Mouse (Mus musculus) liver, embryonic 16.5 days (tissue): ENCODE data around the gene Maml3. TPM values are rescaled to one million over a fixed set of nuclear protein-coding genes. Genes with fewer than 3 reads are reported as not detected.

Source experiments
- ATAC-seq: fragments of 200-750 bp; cut with Nextera tagmentation; 2 replicates; pipeline ENCODE4 v1.8.0; 2017; ENCODE audit warnings: low read depth, mild to moderate bottlenecking, moderate number of reproducible peaks, moderate library complexity
- H3K27ac ChIP-seq: fragments of 300-500 bp; sonication (generic); 2 replicates; pipeline ENCODE4 v1.5.1; 2014; ENCODE audit warnings: mild to moderate bottlenecking, low read length
- H3K27me3 ChIP-seq: fragments of 300-500 bp; sonication (generic); 2 replicates; pipeline ENCODE4 v1.6.1; 2014; ENCODE audit warnings: low read depth, low read length, mixed read lengths; ENCODE audit not compliant: control insufficient read depth, insufficient read depth
- H3K36me3 ChIP-seq: fragments of 300-500 bp; sonication (generic); 2 replicates; pipeline ENCODE4 v1.6.1; 2014; ENCODE audit warnings: mild to moderate bottlenecking; ENCODE audit not compliant: control insufficient read depth, insufficient read depth
- H3K4me1 ChIP-seq: fragments of 300-500 bp; sonication (generic); 2 replicates; pipeline ENCODE4 v1.6.1; 2014; ENCODE audit warnings: low read depth, low read length, mixed read lengths; ENCODE audit not compliant: control insufficient read depth
- H3K4me2 ChIP-seq: fragments of 300-500 bp; sonication (generic); 2 replicates; pipeline ENCODE4 v1.6.1; 2014; ENCODE audit warnings: low read depth, low read length, mixed read lengths
- H3K4me3 ChIP-seq: fragments of 300-500 bp; sonication (generic); 2 replicates; pipeline ENCODE4 v1.5.1; 2014; ENCODE audit warnings: low read depth, mild to moderate bottlenecking, low read length
- H3K9ac ChIP-seq: fragments of 300-500 bp; sonication (generic); 2 replicates; pipeline ENCODE4 v1.6.1; 2014; ENCODE audit warnings: low read depth, low read length
- H3K9me3 ChIP-seq: fragments of 300-500 bp; sonication (generic); replicated peaks from 2 replicates; pipeline ENCODE4 v1.6.1; 2016; ENCODE audit warnings: low read length; ENCODE audit not compliant: control insufficient read depth
- WGBS: fragments of 180-500 bp; shearing (Covaris S2); extraction: QIAGEN DNeasy Blood & Tissue Kit; methylation state at CpG from one replicate; pipeline ENCODE4 v1.1.7; 2014; ENCODE audit not compliant: insufficient replicate concordance; 5-methylcytosine and 5-hydroxymethylcytosine counted together
- polyA plus RNA-seq: library from polyadenylated mRNA; unstranded; fragments of >200 nt; fragmentation: Nextera tagmentation; extraction: Ambion mirVana; gene quantifications from 2 replicates; pipeline ENCODE4 v1.2.1, GENCODE M21; 2015

Gene Maml3
- polyA plus RNA-seq, 1 experiment from 2014 or later, result 0.78 TPM

DNA sequence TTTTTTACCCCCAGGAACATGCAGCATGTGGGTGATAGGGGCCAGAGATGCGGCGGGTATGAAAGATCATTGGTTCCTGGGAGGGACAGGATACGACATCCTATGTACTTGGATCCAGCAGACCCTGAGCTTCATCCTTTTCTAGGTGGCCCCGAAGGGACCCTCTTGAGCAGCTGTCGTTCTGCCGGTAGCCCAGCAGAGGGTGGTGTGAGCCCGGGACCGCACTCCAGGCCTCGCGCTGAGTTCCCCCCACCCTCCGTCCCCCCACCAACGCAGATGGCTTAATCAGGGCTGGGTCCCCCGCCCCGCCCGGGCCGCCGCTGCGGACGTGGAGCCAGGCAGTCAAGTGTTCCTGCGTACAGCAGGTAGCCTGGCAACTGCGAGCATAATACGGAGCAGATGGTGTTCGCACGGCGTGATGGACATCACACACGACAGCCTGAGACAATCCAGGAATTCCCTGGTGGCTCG is 403.6 kb downstream of the Maml3 start:
- Histone ChIP-seq H3K36me3 (no peaks in the 10 kb centered on the region), H3K4me1 (peaks cover 12% of the 10 kb centered on the region), H3K4me3 (peak overlapping the region; percentile 52), H3K9ac (peak overlapping the region; percentile 8; the same call in 1 of the 2 replicates), H3K4me2 (peak overlapping the region; percentile 75), H3K9me3 (no peaks in the 10 kb centered on the region), H3K27me3 (no peaks in the 10 kb centered on the region; the same call in none of the 2 replicates), H3K27ac (no peak overlapping the region)
- under 1% methylated on average over 27 of the region's 27 CpGs for WGBS
- peak; percentile 76 for ATAC-seq

DNA sequence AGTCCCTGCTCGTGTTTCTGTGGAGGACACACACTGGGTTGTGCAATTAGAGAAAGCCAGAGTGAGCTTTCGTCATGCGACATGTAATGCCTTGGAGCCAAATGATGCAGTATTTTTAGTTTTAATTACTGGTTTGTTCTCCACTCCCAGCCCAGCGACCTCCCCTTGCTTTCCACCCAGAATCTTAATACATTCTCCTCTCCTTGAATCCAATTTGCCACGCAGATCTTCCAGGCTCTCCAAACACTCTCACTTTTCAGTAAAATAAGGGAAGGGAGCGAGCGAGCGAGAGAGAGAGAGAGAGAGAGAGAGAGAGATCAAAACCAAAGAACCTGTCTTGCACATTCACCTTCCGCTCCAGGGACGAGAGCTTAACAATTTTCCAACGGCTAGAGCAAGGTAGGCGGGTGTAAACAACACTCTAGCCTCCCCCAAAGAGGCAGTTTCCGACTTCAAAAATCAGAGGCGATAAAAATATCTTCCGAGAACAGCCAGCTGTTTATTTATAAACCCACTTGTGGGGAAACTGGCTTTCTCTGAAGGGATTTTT is 404.1 kb downstream of the Maml3 start:
- Histone ChIP-seq H3K27ac (no peak overlapping the region), H3K9me3 (no peaks in the 10 kb centered on the region), H3K27me3 (no peaks in the 10 kb centered on the region; the same call in none of the 2 replicates), H3K36me3 (no peaks in the 10 kb centered on the region), H3K4me3 (peak overlapping the region; percentile 52), H3K9ac (no peak overlapping the region), H3K4me1 (peaks cover 12% of the 10 kb centered on the region), H3K4me2 (peak overlapping the region; percentile 75)
- no peak for ATAC-seq
- 20% methylated on average over 15 of the region's 15 CpGs for WGBS

DNA sequence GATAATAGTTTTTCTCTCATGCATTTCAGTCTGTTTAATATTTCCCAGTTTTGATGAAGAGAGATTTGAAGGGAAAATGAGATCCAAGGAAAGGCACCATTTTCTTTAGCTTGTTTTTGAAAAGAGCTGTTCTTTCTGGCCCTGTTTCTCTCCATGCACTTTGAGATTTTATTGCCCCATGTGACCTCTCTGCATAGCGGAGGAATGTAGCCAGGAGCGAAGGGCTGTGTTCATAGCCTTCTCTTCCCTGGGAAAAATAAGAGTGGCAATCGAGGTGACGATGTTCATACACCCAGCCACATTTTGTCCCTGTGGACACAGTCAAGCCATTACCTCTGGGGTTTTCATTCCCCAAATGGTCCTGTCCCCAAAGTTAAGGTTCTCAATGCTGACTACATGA is 404.8 kb downstream of the Maml3 start:
- WGBS, result 73% methylated on average over 4 of the region's 4 CpGs
- no peaks in the 10 kb centered on the region for H3K9me3 ChIP-seq
- H3K27me3 ChIP-seq, result no peaks in the 10 kb centered on the region; the same call in none of the 2 replicates
- ATAC-seq, result no peak
- no peaks in the 10 kb centered on the region for H3K36me3 ChIP-seq
- no peak overlapping the region for H3K4me2 ChIP-seq
- H3K9ac ChIP-seq, result no peak overlapping the region
- H3K27ac ChIP-seq, result no peak overlapping the region
- no peak overlapping the region for H3K4me3 ChIP-seq
- peaks cover 12% of the 10 kb centered on the region for H3K4me1 ChIP-seq

DNA sequence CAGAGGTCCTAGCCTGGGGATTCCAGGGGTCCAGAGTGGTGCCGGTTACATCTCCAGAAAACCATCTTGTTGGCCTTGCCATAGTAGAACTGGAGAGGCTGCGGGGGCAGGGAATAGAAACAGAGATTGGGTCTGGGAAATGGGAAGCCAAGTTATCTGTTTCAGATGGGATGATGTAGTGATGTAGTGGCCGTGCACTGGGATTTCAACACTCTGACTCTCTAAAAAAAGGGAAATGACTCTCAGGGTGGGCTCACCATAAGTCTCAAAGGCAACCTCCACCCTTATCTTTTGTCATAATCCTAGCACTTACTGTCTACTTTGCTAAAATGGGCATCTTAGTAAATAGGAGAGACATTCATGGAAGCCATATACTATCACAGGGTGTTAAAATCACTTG is 406.9 kb downstream of the Maml3 start:
- Histone ChIP-seq H3K4me1 (peaks cover 12% of the 10 kb centered on the region), H3K27me3 (no peaks in the 10 kb centered on the region; the same call in none of the 2 replicates), H3K9ac (no peak overlapping the region), H3K36me3 (no peaks in the 10 kb centered on the region), H3K4me2 (no peak overlapping the region), H3K9me3 (no peaks in the 10 kb centered on the region), H3K27ac (no peak overlapping the region), H3K4me3 (no peak overlapping the region)
- ATAC-seq, result no peak
- 59% methylated on average over 3 of the region's 3 CpGs for WGBS

DNA sequence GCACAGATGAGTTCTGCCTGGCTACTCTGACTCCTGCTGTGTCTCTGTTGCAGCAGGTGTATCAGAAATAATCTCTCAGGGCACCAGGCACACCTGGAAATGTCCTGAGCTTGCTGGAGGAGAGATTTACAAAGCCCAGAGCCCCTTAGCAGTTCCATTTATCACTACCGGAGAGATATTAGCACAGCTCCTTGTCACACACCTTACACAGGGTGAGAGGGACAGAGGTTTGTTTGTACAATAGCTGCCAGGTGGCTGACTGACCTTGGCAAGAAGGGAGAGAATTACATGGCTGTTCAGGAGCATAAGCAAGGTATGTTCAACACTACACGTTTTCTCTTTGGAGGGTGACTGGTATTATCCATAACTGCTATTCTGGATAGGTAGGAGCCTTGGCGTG is 409.2 kb downstream of the Maml3 start:
- no peak for ATAC-seq
- no peaks in the 10 kb centered on the region for H3K9me3 ChIP-seq
- no peaks in the 10 kb centered on the region for H3K36me3 ChIP-seq
- H3K4me3 ChIP-seq, result no peak overlapping the region
- no peak overlapping the region for H3K9ac ChIP-seq
- H3K4me2 ChIP-seq, result no peak overlapping the region
- no peaks in the 10 kb centered on the region for H3K27me3 ChIP-seq
- no peak overlapping the region for H3K27ac ChIP-seq
- 71% methylated on average over 3 of the region's 3 CpGs for WGBS
- H3K4me1 ChIP-seq, result no peaks in the 10 kb centered on the region

DNA sequence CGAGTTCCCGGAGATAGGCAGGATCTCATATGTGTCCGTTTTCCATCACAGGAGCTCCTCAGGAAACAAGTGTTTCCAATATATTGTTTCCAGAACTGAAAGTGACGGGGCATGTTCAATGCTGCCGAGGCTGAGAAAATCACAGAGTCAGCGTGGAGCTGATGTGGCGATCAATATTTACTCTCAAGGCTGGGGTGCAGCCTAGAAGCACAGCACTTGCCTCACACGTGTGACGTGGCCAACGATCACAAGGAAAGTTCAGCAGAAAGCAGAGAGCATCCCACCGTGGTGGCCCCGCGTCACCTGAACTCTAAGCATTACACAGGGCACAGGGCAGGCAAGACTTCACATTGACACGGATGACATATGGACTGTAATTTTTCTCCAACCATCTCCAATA is 410.3 kb downstream of the Maml3 start:
- no peaks in the 10 kb centered on the region for H3K9me3 ChIP-seq
- no peaks in the 10 kb centered on the region for H3K27me3 ChIP-seq
- H3K4me1 ChIP-seq, result no peaks in the 10 kb centered on the region
- H3K9ac ChIP-seq, result no peak overlapping the region
- H3K27ac ChIP-seq, result no peak overlapping the region
- no peaks in the 10 kb centered on the region for H3K36me3 ChIP-seq
- H3K4me3 ChIP-seq, result no peak overlapping the region
- WGBS, result 74% methylated on average over 14 of the region's 14 CpGs
- no peak overlapping the region for H3K4me2 ChIP-seq
- no peak for ATAC-seq

DNA sequence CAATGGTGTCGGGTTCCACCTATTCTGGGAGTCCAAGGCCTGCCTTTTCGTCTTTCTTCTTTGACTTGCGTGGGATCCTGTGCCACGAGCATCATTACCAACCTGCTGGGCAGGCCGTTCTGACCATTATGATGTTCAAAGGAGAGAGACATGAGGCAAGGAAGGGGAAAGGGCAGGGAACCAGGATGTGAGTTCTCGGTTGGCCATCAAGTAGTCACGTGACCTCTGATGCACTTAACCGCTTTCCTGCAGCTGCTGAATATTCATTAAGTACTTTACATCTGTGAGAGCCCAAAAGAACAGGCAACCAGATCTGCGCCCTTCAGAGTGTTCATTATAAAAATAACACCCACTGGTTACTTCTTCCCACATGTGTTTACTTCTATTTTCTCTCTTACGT is 411.7 kb downstream of the Maml3 start:
- no peak overlapping the region for H3K4me3 ChIP-seq
- no peak overlapping the region for H3K4me2 ChIP-seq
- WGBS, result 78% methylated on average over 10 of the region's 10 CpGs
- H3K9me3 ChIP-seq, result no peaks in the 10 kb centered on the region
- H3K9ac ChIP-seq, result no peak overlapping the region
- no peaks in the 10 kb centered on the region for H3K27me3 ChIP-seq
- H3K36me3 ChIP-seq, result no peaks in the 10 kb centered on the region
- ATAC-seq, result no peak
- no peak overlapping the region for H3K27ac ChIP-seq
- peaks cover 9% of the 10 kb centered on the region for H3K4me1 ChIP-seq

DNA sequence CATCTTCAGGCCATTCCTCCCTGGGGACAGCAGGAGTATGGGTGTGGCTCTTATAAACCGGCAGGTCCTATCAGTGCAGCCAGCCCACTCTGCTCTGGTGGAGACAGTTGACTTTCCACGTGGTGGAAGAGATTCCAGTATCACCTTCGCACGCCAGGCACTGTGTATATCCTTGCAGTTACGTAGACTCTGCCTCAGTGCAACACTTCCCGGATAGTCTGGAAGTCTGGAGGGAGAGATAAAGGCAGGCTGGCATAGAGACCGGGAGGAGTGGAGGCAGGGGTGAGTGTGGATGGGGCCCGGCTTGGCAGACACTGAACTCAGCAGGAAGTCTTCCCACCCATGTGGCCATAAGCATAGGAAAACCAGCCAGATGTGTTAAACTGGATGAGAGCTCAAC is 416.2 kb downstream of the Maml3 start:
- H3K27me3 ChIP-seq, result no peaks in the 10 kb centered on the region
- no peak overlapping the region for H3K4me3 ChIP-seq
- no peaks in the 10 kb centered on the region for H3K36me3 ChIP-seq
- no peaks in the 10 kb centered on the region for H3K9me3 ChIP-seq
- ATAC-seq, result peak; percentile 91
- WGBS, result 22% methylated on average over 8 of the region's 8 CpGs
- H3K4me1 ChIP-seq, result peaks cover 11% of the 10 kb centered on the region
- peak overlapping the region; percentile 18; the same call in 1 of the 2 replicates for H3K4me2 ChIP-seq
- H3K9ac ChIP-seq, result no peak overlapping the region
- H3K27ac ChIP-seq, result no peak overlapping the region; the same call in 1 of the 2 replicates

DNA sequence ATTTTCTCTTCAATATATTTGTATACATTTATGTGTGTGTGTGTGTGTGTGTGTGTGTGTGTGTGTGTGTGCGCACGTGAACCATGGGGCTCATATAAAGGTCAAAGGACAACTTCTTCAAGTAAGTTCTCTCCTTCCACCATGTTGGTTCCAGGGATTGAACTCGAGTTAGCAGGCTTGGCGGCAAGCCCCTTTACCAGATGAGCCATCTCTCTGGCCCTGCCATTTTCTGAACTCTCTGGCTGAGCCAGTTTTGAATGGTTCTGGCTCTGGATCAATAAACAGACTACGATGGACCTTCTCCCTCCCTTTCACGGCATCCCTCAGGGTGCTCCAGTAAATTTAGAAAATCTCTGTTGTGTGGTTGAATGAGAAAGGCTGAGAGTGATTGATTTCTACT is 418.1 kb downstream of the Maml3 start:
- Histone ChIP-seq H3K27me3 (no peaks in the 10 kb centered on the region), H3K4me3 (no peak overlapping the region), H3K9me3 (no peaks in the 10 kb centered on the region), H3K4me2 (no peak overlapping the region), H3K36me3 (no peaks in the 10 kb centered on the region), H3K4me1 (peaks cover 11% of the 10 kb centered on the region), H3K27ac (no peak overlapping the region), H3K9ac (no peak overlapping the region)
- ATAC-seq, result no peak
- 76% methylated on average over 6 of the region's 6 CpGs for WGBS
